Mouse (Mus musculus): ENCODE data around the gene Olfr1018. TPM values are rescaled to one million over a fixed set of nuclear protein-coding genes. Genes with fewer than 3 reads are reported as not detected.
A peak's percentile ranks its signal among the peaks of the same experiment; 100 is the strongest.

The Olfr1018 gene
- not detected in 2 replicates for polyA plus RNA-seq (2014; fragmentation: Nextera tagmentation; extraction: Ambion mirVana)

DNA sequence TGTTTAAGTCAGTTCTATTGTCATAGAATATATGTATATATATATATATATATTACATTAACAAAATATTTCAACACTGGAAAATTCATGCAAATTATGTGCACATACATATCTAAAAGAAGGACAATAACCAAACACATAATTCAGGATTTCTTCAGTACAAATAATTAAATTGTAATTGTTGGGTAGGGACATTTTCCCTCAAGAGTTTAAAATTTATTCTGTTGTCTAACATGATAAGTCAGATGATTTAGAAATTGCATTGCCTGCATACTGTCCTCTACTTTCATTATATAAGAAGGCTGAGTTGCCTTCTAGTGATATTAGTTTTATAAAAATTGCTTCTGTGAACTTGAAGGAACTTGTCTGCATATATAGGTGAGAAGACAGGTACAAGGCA is at the start of gene Olfr1018:
Gene Olfr1018 (plus strand): TSS at position 301 of the 400 bp plus-strand sequence.
- Histone ChIP-seq H3K9ac (ENCODE audit: low read depth, low read length) (no peak within 1 kb of the TSS), H3K9me3 (ENCODE audit: control insufficient read depth, low read length) (no peaks in the 10 kb centered on the region), H3K36me3 (ENCODE audit: control insufficient read depth, insufficient read depth, low read length) (no peaks in the 10 kb centered on the region), H3K4me2 (no peak within 1 kb of the TSS), H3K4me3 (ENCODE audit: low read depth, low read length) (no peak within 1 kb of the TSS), H3K27me3 (replicated peaks; ENCODE audit: control insufficient read depth, insufficient read depth, low read length) (no peaks in the 10 kb centered on the region), H3K4me1 (replicated peaks; ENCODE audit: control insufficient read depth, insufficient read depth, low read length) (no peaks in the 10 kb centered on the region), H3K27ac (ENCODE audit: low read depth, low read length) (no peak within 1 kb of the TSS)
- no peak for ATAC-seq (replicated peaks; ENCODE audit: low FRiP score)
- DNase-seq (ENCODE audit: low spot score) = no peak

DNA sequence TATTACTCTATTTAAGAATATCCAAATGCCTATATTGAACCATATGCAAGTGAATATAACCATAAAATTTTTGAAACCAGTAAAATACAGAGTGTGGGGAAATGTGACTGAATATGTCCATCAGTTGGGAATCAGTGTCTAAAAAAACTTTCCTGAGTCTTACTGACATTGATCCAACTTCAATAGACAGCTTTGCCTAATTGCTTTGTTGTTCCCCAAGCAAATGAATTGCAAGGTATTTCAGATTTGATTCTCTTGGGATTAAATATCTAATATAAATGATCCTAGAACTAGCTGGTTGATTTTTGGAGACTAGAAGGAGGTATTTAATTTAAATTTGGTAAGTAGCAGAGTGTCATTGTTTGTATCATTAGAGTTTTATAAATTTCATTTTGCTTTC is 45.9 kb upstream of the Olfr1018 start, which contains the start of gene Olfr1014:
Gene Olfr1014 (plus strand): TSS at position 301 of the 400 bp plus-strand sequence.
- H3K4me1 ChIP-seq (replicated peaks; ENCODE audit: control insufficient read depth, insufficient read depth, low read length) = no peaks in the 10 kb centered on the region
- no peak within 1 kb of the TSS for H3K27ac ChIP-seq (ENCODE audit: low read depth, low read length)
- DNase-seq (ENCODE audit: low spot score) = no peak
- H3K36me3 ChIP-seq (ENCODE audit: control insufficient read depth, insufficient read depth, low read length) = no peaks in the 10 kb centered on the region
- no peak within 1 kb of the TSS for H3K4me2 ChIP-seq
- H3K4me3 ChIP-seq (ENCODE audit: low read depth, low read length) = no peak within 1 kb of the TSS
- H3K27me3 ChIP-seq (replicated peaks; ENCODE audit: control insufficient read depth, insufficient read depth, low read length) = no peaks in the 10 kb centered on the region
- H3K9me3 ChIP-seq (ENCODE audit: control insufficient read depth, low read length) = no peaks in the 10 kb centered on the region
- H3K9ac ChIP-seq (ENCODE audit: low read depth, low read length) = no peak within 1 kb of the TSS
- no peak for ATAC-seq (replicated peaks; ENCODE audit: low FRiP score)

DNA sequence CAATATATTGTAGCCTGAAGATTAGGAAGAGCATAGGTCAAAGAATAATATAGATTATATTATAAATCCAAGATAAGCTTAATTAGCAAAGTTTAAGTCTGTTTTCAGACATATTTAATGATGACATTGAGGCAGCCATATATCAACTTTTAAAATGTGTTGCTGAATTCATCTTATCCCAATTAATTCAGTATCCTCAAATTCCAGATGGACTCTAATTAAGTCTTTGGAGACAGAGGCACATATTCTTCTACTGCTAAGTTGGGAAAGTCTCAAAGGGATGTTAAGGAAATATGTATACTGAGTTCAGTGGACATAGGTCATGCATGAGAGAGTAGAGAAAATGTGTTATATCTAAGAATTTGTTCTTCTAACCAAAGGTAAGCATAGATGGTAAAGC is 36.6 kb upstream of the Olfr1018 start, which contains the start of gene Olfr1015:
Gene Olfr1015 (plus strand): TSS at position 301 of the 400 bp plus-strand sequence.
- no peak for ATAC-seq (replicated peaks; ENCODE audit: low FRiP score)
- DNase-seq (ENCODE audit: low spot score) = no peak
- H3K4me3 ChIP-seq (ENCODE audit: low read depth, low read length) = no peak within 1 kb of the TSS
- H3K4me1 ChIP-seq (replicated peaks; ENCODE audit: control insufficient read depth, insufficient read depth, low read length) = no peaks in the 10 kb centered on the region
- no peaks in the 10 kb centered on the region for H3K9me3 ChIP-seq (ENCODE audit: control insufficient read depth, low read length)
- no peaks in the 10 kb centered on the region for H3K36me3 ChIP-seq (ENCODE audit: control insufficient read depth, insufficient read depth, low read length)
- no peak within 1 kb of the TSS for H3K4me2 ChIP-seq
- no peak within 1 kb of the TSS for H3K9ac ChIP-seq (ENCODE audit: low read depth, low read length)
- H3K27ac ChIP-seq (ENCODE audit: low read depth, low read length) = no peak within 1 kb of the TSS
- H3K27me3 ChIP-seq (replicated peaks; ENCODE audit: control insufficient read depth, insufficient read depth, low read length) = no peaks in the 10 kb centered on the region

DNA sequence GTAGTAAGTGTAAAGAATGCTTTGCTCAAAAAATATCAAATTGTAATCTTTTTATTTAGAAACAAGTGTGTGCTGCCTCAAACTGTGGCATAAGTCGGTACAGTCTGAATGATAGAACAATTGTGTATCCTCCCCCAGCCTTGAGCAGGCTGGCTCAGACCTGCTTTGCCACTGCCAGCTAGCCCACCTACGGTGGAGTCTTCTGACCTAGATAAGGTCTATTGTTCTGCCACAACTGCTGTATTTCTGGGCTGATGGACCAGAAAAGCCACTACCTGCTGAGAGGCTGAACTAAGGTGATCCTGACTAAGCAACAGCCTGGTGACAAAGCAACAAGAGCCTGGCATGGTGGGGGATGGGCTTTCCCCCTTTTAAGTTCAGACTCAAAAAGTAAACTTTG is 25.9 kb upstream of the Olfr1018 start:
- no peaks in the 10 kb centered on the region for H3K4me1 ChIP-seq (replicated peaks; ENCODE audit: control insufficient read depth, insufficient read depth, low read length)
- no peaks in the 10 kb centered on the region for H3K9me3 ChIP-seq (ENCODE audit: control insufficient read depth, low read length)
- H3K4me2 ChIP-seq = no peak overlapping the region
- no peak overlapping the region for H3K27ac ChIP-seq (ENCODE audit: low read depth, low read length)
- peak; percentile 34; the same call in 1 of the 2 replicates for ATAC-seq (replicated peaks; ENCODE audit: low FRiP score)
- H3K4me3 ChIP-seq (ENCODE audit: low read depth, low read length) = no peak overlapping the region
- DNase-seq (ENCODE audit: low spot score) = no peak
- 58% methylated on average over 2 of the region's 2 CpGs for WGBS
- no peaks in the 10 kb centered on the region for H3K27me3 ChIP-seq (replicated peaks; ENCODE audit: control insufficient read depth, insufficient read depth, low read length)
- H3K9ac ChIP-seq (ENCODE audit: low read depth, low read length) = no peak overlapping the region
- H3K36me3 ChIP-seq (ENCODE audit: control insufficient read depth, insufficient read depth, low read length) = no peaks in the 10 kb centered on the region

DNA sequence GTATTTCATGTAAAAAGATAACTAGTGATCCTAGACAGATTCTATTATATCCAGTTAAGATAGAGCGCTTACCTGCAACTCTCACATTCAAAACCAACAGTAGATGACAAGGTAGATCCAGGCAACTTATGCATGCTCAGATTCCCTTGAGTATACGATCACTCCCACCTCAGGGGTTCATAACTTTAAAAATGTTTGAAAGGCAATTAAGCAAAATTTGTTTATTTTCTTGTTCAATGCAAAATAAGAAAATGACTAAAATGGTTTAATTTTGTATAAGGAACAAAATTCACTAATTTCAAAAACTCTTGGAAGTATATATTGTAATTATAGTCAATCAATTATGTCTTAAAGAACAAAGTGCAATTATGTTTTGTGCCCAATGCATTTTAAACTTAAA is 15.8 kb upstream of the Olfr1018 start, which contains the start of gene Olfr1016:
Gene Olfr1016 (minus strand): TSS at position 101 of the 400 bp plus-strand sequence.
- Histone ChIP-seq H3K27ac (ENCODE audit: low read depth, low read length) (no peak within 1 kb of the TSS), H3K4me3 (ENCODE audit: low read depth, low read length) (no peak within 1 kb of the TSS), H3K9ac (ENCODE audit: low read depth, low read length) (no peak within 1 kb of the TSS), H3K27me3 (replicated peaks; ENCODE audit: control insufficient read depth, insufficient read depth, low read length) (no peaks in the 10 kb centered on the region), H3K4me2 (no peak within 1 kb of the TSS), H3K9me3 (ENCODE audit: control insufficient read depth, low read length) (no peaks in the 10 kb centered on the region), H3K36me3 (ENCODE audit: control insufficient read depth, insufficient read depth, low read length) (no peaks in the 10 kb centered on the region), H3K4me1 (replicated peaks; ENCODE audit: control insufficient read depth, insufficient read depth, low read length) (no peaks in the 10 kb centered on the region)
- 84% methylated on average over 2 of the region's 2 CpGs for WGBS
- ATAC-seq (replicated peaks; ENCODE audit: low FRiP score) = no peak
- DNase-seq (ENCODE audit: low spot score) = no peak

DNA sequence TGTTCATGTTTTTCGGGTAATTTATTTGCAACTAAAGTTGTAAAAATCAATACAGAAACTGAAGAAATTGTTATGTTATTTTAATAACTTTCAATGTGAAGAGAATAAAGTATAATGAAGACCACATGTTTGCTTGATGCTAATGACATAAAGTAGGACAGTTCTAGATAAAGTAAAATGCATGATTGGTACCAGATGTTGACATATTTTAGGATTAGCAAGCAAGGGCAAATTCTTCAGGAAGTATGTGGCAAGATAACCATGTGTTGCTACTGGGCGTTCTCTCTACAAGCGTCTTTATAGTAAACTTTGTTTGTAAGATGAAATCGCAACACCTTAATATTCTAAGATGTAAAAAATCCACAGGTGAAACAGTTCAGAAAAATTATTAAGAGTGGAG is 13.8 kb upstream of the Olfr1018 start:
- no peak overlapping the region for H3K9ac ChIP-seq (ENCODE audit: low read depth, low read length)
- no peaks in the 10 kb centered on the region for H3K27me3 ChIP-seq (replicated peaks; ENCODE audit: control insufficient read depth, insufficient read depth, low read length)
- no peak for DNase-seq (ENCODE audit: low spot score)
- no peak overlapping the region for H3K4me2 ChIP-seq
- WGBS = 75% methylated on average over 4 of the region's 4 CpGs
- no peaks in the 10 kb centered on the region for H3K4me1 ChIP-seq (replicated peaks; ENCODE audit: control insufficient read depth, insufficient read depth, low read length)
- no peaks in the 10 kb centered on the region for H3K9me3 ChIP-seq (ENCODE audit: control insufficient read depth, low read length)
- no peaks in the 10 kb centered on the region for H3K36me3 ChIP-seq (ENCODE audit: control insufficient read depth, insufficient read depth, low read length)
- H3K4me3 ChIP-seq (ENCODE audit: low read depth, low read length) = no peak overlapping the region
- no peak overlapping the region for H3K27ac ChIP-seq (ENCODE audit: low read depth, low read length)
- no peak for ATAC-seq (replicated peaks; ENCODE audit: low FRiP score)

DNA sequence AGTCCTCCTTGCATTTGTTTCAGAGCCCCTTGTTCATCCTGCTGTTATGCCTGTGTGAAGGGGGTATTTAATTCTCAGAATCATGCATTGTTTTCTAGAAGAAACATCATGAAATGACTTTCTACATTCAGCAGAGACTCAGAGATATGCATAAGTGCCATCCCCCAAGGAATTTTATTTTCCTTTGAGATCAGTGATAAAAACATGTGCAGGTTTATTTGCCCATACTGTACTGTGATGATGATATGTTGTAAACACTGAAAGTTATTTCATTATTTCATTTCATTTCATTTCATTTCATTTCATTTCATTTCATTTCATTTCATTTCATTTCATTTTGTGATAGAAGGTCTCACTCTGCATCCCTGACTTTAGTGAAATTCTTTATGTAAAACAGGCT is 27.1 kb downstream of the Olfr1018 start, which contains the start of gene Olfr1019:
Gene Olfr1019 (minus strand): TSS at position 101 of the 400 bp plus-strand sequence.
- ATAC-seq (replicated peaks; ENCODE audit: low FRiP score) (no peak), DNase-seq (ENCODE audit: low spot score) (no peak)
- Histone ChIP-seq H3K27me3 (replicated peaks; ENCODE audit: control insufficient read depth, insufficient read depth, low read length) (no peaks in the 10 kb centered on the region), H3K9me3 (ENCODE audit: control insufficient read depth, low read length) (no peaks in the 10 kb centered on the region), H3K4me2 (no peak within 1 kb of the TSS), H3K9ac (ENCODE audit: low read depth, low read length) (no peak within 1 kb of the TSS), H3K27ac (ENCODE audit: low read depth, low read length) (no peak within 1 kb of the TSS), H3K4me1 (replicated peaks; ENCODE audit: control insufficient read depth, insufficient read depth, low read length) (no peaks in the 10 kb centered on the region), H3K4me3 (ENCODE audit: low read depth, low read length) (no peak within 1 kb of the TSS), H3K36me3 (ENCODE audit: control insufficient read depth, insufficient read depth, low read length) (no peaks in the 10 kb centered on the region)

DNA sequence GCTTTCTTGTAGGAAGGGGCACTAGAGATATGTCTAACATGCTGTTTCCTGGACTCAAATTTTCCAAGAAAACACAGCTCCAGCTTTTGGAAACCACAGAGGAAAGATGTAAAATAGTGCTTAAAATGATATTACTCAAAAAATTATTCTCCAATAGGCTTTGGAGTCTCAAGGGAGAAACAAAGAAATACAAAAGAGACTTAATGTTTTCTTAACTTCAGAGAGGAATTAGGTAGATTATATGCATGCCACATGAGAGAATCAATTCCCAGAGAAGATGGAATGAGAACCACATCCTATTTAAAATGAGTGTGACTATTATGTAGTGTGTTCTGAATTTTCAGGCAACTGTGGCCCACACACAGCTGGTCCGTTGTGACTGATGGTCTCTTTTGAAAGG is 28.5 kb downstream of the Olfr1018 start, which contains the start of gene Olfr1020:
Gene Olfr1020 (plus strand): TSS at position 301 of the 400 bp plus-strand sequence.
- ATAC-seq (replicated peaks; ENCODE audit: low FRiP score) = no peak
- no peak for DNase-seq (ENCODE audit: low spot score)
- no peak within 1 kb of the TSS for H3K27ac ChIP-seq (ENCODE audit: low read depth, low read length)
- H3K4me1 ChIP-seq (replicated peaks; ENCODE audit: control insufficient read depth, insufficient read depth, low read length) = no peaks in the 10 kb centered on the region
- 90% methylated on average over 1 of the region's 1 CpGs for WGBS
- H3K36me3 ChIP-seq (ENCODE audit: control insufficient read depth, insufficient read depth, low read length) = no peaks in the 10 kb centered on the region
- no peak within 1 kb of the TSS for H3K4me2 ChIP-seq
- H3K4me3 ChIP-seq (ENCODE audit: low read depth, low read length) = no peak within 1 kb of the TSS
- H3K9ac ChIP-seq (ENCODE audit: low read depth, low read length) = no peak within 1 kb of the TSS
- no peaks in the 10 kb centered on the region for H3K9me3 ChIP-seq (ENCODE audit: control insufficient read depth, low read length)
- no peaks in the 10 kb centered on the region for H3K27me3 ChIP-seq (replicated peaks; ENCODE audit: control insufficient read depth, insufficient read depth, low read length)

DNA sequence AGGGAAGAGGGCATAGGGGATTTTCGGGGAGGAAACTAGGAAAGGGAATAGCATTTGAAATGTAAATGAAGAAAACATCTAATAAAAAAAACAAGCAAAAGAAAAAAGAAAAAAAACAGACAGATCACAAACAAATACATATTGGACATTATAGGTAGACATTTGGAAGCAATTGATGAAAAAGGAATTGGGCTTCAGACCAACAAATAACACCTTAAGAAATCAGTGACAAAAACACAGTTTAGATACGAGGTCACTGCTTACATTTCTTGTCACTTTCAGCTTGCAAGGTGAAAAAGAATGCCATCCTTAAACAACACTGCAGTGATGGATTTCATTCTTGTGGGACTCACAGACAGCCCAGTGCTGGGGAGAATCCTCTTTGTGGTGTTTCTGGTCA is 50.0 kb downstream of the Olfr1018 start, which contains the start of gene Olfr1022:
Gene Olfr1022 (plus strand): TSS at position 301 of the 400 bp plus-strand sequence.
- no peaks in the 10 kb centered on the region for H3K27me3 ChIP-seq (replicated peaks; ENCODE audit: control insufficient read depth, insufficient read depth, low read length)
- WGBS = 46% methylated on average over 2 of the region's 2 CpGs
- ATAC-seq (replicated peaks; ENCODE audit: low FRiP score) = no peak

More for the DNA sequence above, 50.0 kb downstream of the Olfr1018 start, which contains the start of gene Olfr1022:
- Histone ChIP-seq H3K4me3 (ENCODE audit: low read depth, low read length) (no peak within 1 kb of the TSS), H3K4me2 (no peak within 1 kb of the TSS), H3K9me3 (ENCODE audit: control insufficient read depth, low read length) (no peaks in the 10 kb centered on the region), H3K27ac (ENCODE audit: low read depth, low read length) (no peak within 1 kb of the TSS), H3K36me3 (ENCODE audit: control insufficient read depth, insufficient read depth, low read length) (no peaks in the 10 kb centered on the region), H3K4me1 (replicated peaks; ENCODE audit: control insufficient read depth, insufficient read depth, low read length) (no peaks in the 10 kb centered on the region), H3K9ac (ENCODE audit: low read depth, low read length) (no peak within 1 kb of the TSS)
- no peak for DNase-seq (ENCODE audit: low spot score)
